Mouse (Mus musculus): Measurements from ENCODE around the gene Ifit3.
A peak's percentile ranks its signal among the peaks of the same experiment; 100 is the strongest.
"Not testable (repeated sequence)": the region's sequence is repeated elsewhere in the genome, so short reads cannot be mapped to it uniquely, and the experiment has no call there.

The Ifit3 gene

GRCm38 (mm10) chr19:34588959-34589358, 5.6 kb downstream of the Ifit3 start:
- DNase-seq (ENCODE audit: low read depth): no peak

DNA sequence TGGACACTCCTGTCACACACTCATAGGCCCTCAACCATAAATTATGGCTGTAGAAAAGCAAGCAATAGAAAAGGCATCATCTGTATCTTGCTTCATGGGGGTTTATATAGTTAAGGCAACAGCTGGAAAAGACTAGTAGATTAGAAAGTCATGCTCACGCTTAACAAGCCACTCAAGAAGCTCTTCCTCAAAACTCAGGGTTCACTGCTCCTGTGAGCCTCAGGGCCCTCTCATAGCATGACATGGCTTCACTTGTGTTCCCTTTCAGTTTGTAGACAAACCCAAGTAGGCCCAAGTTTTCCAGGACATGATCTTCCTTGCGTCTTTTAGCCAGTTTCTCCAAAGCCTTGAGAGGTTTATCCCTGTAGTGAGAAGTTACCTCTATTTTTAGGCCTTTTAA, 10.1 kb downstream of the Ifit3 start:
- DNase-seq (ENCODE audit: low read depth): no peak

GRCm38 (mm10) chr19:34594523-34594922, 11.2 kb downstream of the Ifit3 start:
- not testable (repeated sequence) for DNase-seq (ENCODE audit: low read depth)

- DNase-seq (ENCODE audit: low read depth): peak; percentile 18
Measured at GRCm38 (mm10) chr19:34596811-34597210, 13.5 kb downstream of the Ifit3 start.

- no peak for DNase-seq (ENCODE audit: low read depth)
Measured at GRCm38 (mm10) chr19:34598341-34598740, 15.0 kb downstream of the Ifit3 start.

DNA sequence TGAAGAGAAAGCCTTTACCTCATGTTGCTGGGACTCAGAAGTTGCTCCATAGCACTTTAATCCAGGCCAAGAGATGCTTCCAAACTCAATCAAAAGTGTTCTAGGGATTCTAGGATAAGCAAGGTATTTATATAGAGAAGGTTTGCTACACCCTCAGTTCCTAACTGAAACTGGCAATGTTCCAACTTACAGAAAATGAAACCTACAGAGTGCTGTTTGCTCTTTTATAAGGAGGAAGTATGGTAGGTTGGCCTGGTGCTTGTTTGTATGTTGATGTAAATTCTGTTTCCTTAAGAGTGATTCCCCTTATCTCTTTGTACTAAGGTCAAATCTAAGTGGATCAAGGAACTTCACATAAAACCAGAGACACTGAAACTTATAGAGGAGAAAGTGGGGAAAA, 15.9 kb downstream of the Ifit3 start:
- peak; percentile 26 for DNase-seq (ENCODE audit: low read depth)

- DNase-seq (ENCODE audit: low read depth): peak; percentile 44
Measured at GRCm38 (mm10) chr19:34601888-34602287, 18.6 kb downstream of the Ifit3 start, which contains the start of gene Ifit1bl1. Ifit1bl1 (minus strand) TSS chr19:34601956.

GRCm38 (mm10) chr19:34605472-34605871, 22.1 kb downstream of the Ifit3 start:
- no peak for DNase-seq (ENCODE audit: low read depth)

GRCm38 (mm10) chr19:34607237-34608051, 24.1 kb downstream of the Ifit3 start, which contains the start of gene Ifit3b:
Ifit3b (plus strand) TSS chr19:34607970.
- not testable (repeated sequence) for DNase-seq (ENCODE audit: low read depth)

- not testable (repeated sequence) for DNase-seq (ENCODE audit: low read depth)
Measured at GRCm38 (mm10) chr19:34610118-34610517, 26.8 kb downstream of the Ifit3 start.

DNA sequence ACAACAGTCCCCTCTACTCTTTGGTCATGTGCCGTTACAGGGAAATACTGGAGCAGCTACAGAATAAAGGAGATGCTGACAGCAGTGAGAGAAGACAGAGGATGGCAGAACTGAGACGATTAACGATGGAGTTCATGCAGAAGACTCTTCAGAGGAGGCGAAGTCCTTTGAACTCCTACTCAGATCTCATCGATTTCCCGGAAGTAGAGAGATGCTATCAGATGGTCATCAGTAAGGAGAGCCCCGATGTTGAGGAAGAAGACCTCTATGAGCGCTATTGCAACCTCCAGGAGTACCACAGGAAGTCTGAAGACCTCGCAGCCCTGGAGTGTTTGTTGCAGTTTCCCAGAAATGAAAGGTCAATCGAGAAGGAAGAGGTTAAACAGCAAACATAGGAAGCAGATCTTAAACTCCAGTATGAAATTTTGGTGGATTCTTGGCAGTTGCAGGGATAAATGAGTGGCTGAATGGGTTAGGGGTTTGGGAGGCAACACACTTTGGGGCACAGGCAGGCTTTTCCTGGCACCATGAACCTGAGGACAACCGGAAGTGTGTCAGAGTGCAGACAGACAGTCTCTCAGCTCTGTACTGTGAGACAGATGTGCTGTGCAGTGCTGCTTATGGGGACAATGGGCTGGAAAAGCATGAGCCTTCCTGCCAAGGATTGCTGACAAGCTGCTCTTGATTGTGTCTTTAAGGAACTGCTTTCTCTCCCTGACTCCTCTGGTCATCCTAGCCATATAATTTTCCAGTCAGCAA, 29.1 kb downstream of the Ifit3 start:
- DNase-seq (ENCODE audit: low read depth): not testable (repeated sequence)

GRCm38 (mm10) chr19:34620871-34621270, 37.5 kb downstream of the Ifit3 start:
- DNase-seq (ENCODE audit: low read depth): no peak

GRCm38 (mm10) chr19:34623781-34624180, 40.5 kb downstream of the Ifit3 start:
- no peak for DNase-seq (ENCODE audit: low read depth)

- DNase-seq (ENCODE audit: low read depth): no peak
Measured at GRCm38 (mm10) chr19:34624663-34625062, 41.3 kb downstream of the Ifit3 start.

- DNase-seq (ENCODE audit: low read depth): no peak
Measured at GRCm38 (mm10) chr19:34627496-34627895, 44.2 kb downstream of the Ifit3 start.

- DNase-seq (ENCODE audit: low read depth): no peak
Measured at GRCm38 (mm10) chr19:34631487-34631886, 48.2 kb downstream of the Ifit3 start.

- DNase-seq (ENCODE audit: low read depth): peak; percentile 31
Measured at GRCm38 (mm10) chr19:34633484-34633883, 50.2 kb downstream of the Ifit3 start.

- DNase-seq (ENCODE audit: low read depth): peak; percentile 59
Measured at GRCm38 (mm10) chr19:34636933-34637557, 53.7 kb downstream of the Ifit3 start.

All from 416B (cell line).